In the genomic region with DNA sequence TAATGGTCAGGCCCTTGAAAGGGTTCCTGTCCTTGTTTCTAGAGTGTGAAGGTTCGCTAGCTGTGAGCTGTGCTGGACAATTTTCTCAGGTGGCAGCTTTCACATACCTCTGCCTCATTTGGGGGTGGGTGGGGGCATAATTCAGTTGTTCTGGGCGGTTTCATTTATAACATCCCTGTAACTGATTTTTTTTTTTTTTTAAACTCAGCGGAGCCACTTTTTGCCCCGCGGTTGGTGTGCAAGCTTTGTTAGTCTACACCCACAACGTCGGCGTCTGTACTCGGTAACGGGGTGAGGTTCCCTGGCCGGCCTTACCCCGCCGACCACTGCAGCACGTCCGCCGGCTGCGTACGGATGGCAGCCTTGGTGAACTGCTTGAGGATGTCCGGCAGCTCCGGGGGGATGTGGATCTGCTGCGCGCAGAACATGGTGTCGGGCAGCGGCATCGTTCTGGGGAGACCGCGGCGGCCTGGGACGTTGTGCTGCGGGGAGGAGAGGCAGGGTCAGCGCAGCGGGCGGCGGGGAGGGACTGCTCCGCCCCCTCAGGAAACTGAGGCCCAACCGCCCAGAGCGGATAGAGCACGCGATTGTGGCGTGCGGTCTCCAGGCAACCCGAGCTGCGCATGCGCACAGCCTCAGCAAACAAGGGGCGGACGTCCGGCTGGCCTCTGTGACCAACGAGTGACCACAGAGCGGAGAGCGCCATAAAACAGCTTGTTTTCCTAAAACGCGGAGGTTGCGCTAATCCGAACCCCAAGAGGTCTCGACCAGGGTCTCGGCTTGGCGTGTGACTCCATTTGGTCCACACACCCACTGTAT, we compare ENCODE assay signal across 7 mouse cellular contexts. TPM values are rescaled to one million over a fixed set of nuclear protein-coding genes. Genes with fewer than 3 reads are reported as not detected.
DNase-seq lines count a peak whose midpoint lies in the region; ATAC-seq and TF ChIP-seq lines count a peak whose summit lies in the region.

A gene (minus strand): TSS at position 640 of the 819 bp plus-strand sequence.

- peaks cover 10% of the 10 kb centered on the region; the same call in 1 of the 2 replicates for H3K4me1 ChIP-seq in embryonic facial prominence, embryonic 12.5 days
- no peaks in the 10 kb centered on the region; the same call in 1 of the 2 replicates for H3K4me1 ChIP-seq in heart, adult 2 months (ENCODE audit: control insufficient read depth, insufficient read depth, low read length)
- H3K4me1 ChIP-seq in limb, embryonic 13.5 days, result peaks cover 13% of the 10 kb centered on the region; the same call in 1 of the 2 replicates
- peaks cover 9% of the 10 kb centered on the region for H3K4me1 ChIP-seq in midbrain, embryonic 16.5 days (ENCODE audit: control insufficient read depth, insufficient read depth, low read length)

- peak within 1 kb of the TSS; percentile 70 for H3K4me2 ChIP-seq in embryonic facial prominence, embryonic 12.5 days (replicated peaks)
- H3K4me2 ChIP-seq in limb, embryonic 13.5 days (replicated peaks), result peak within 1 kb of the TSS; percentile 75
- peak within 1 kb of the TSS; percentile 77 for H3K4me2 ChIP-seq in midbrain, embryonic 16.5 days (ENCODE audit: low read length)

- no peaks in the 10 kb centered on the region for H3K27me3 ChIP-seq in embryonic facial prominence, embryonic 12.5 days
- H3K27me3 ChIP-seq in heart, adult 2 months (ENCODE audit: control insufficient read depth, insufficient read depth, low read length), result no peaks in the 10 kb centered on the region
- no peaks in the 10 kb centered on the region for H3K27me3 ChIP-seq in limb, embryonic 13.5 days
- H3K27me3 ChIP-seq in midbrain, embryonic 16.5 days (ENCODE audit: control insufficient read depth, insufficient read depth, low read depth, low read length), result no peaks in the 10 kb centered on the region

- peaks cover 6% of the 10 kb centered on the region for H3K36me3 ChIP-seq in embryonic facial prominence, embryonic 12.5 days
- H3K36me3 ChIP-seq in heart, adult 2 months (ENCODE audit: control insufficient read depth, insufficient read depth, low read length), result no peaks in the 10 kb centered on the region
- peaks cover 13% of the 10 kb centered on the region for H3K36me3 ChIP-seq in limb, embryonic 13.5 days
- H3K36me3 ChIP-seq in midbrain, embryonic 16.5 days (ENCODE audit: control insufficient read depth, insufficient read depth, low read length), result peaks cover 6% of the 10 kb centered on the region; the same call in 1 of the 2 replicates

- intact Hi-C loops in heart, adult 2 months (cut with DNase I), result loop anchor here (5.0 kb wide), 2 partner anchors 134 to 231 kb away; a partner anchor contains a TSS

- peak within 1 kb of the TSS; percentile 59 for H3K4me3 ChIP-seq in embryonic facial prominence, embryonic 12.5 days
- peak within 1 kb of the TSS; percentile 64 for H3K4me3 ChIP-seq in heart, adult 2 months
- H3K4me3 ChIP-seq in limb, embryonic 13.5 days, result peak within 1 kb of the TSS; percentile 69
- H3K4me3 ChIP-seq in midbrain, embryonic 16.5 days (ENCODE audit: low read depth, low read length), result peak within 1 kb of the TSS; percentile 71

- no peaks in the 10 kb centered on the region for H3K79me2 ChIP-seq in heart, adult 2 months (replicated peaks; ENCODE audit: control insufficient read depth, insufficient read depth, low read length)

- peak; percentile 86 for TF ChIP-seq POLR2A in heart, adult 2 months (IDR thresholded peaks at IDR 0.05; ENCODE audit: insufficient read depth, low read depth, low read length)

- WGBS in embryonic facial prominence, embryonic 12.5 days, result 1% methylated on average over 57 of the region's 57 CpGs
- WGBS in heart, adult 2 months, result under 1% methylated on average over 57 of the region's 57 CpGs
- WGBS in limb, embryonic 13.5 days, result under 1% methylated on average over 57 of the region's 57 CpGs
- WGBS in midbrain, embryonic 16.5 days, result under 1% methylated on average over 56 of the region's 57 CpGs

- peak within 1 kb of the TSS; percentile 75; the same call in 1 of the 2 replicates for H3K27ac ChIP-seq in embryonic facial prominence, embryonic 12.5 days
- peak within 1 kb of the TSS; percentile 74 for H3K27ac ChIP-seq in heart, adult 2 months
- H3K27ac ChIP-seq in limb, embryonic 13.5 days, result peak within 1 kb of the TSS; percentile 84
- peak within 1 kb of the TSS; percentile 86 for H3K27ac ChIP-seq in midbrain, embryonic 16.5 days (ENCODE audit: low read length)

- peak; percentile 58; the same call in 1 of the 2 replicates for TF ChIP-seq EP300 in heart, adult 2 months (IDR thresholded peaks at IDR 0.05; ENCODE audit: insufficient read depth, low read depth, low read length)

- H3K9ac ChIP-seq in embryonic facial prominence, embryonic 12.5 days, result peak within 1 kb of the TSS; percentile 62
- peak within 1 kb of the TSS; percentile 89 for H3K9ac ChIP-seq in heart, adult 2 months (ENCODE audit: low read depth, low read length)
- peak within 1 kb of the TSS; percentile 75 for H3K9ac ChIP-seq in limb, embryonic 13.5 days
- peak within 1 kb of the TSS; percentile 84 for H3K9ac ChIP-seq in midbrain, embryonic 16.5 days (ENCODE audit: low read depth, low read length)

- no peaks in the 10 kb centered on the region for H3K9me3 ChIP-seq in embryonic facial prominence, embryonic 12.5 days
- H3K9me3 ChIP-seq in limb, embryonic 13.5 days, result no peaks in the 10 kb centered on the region
- H3K9me3 ChIP-seq in midbrain, embryonic 16.5 days (replicated peaks; ENCODE audit: control insufficient read depth, low read length, poor library complexity, severe bottlenecking), result no peaks in the 10 kb centered on the region

- peak; percentile 92 for ATAC-seq in embryonic facial prominence, embryonic 12.5 days (ENCODE audit: insufficient number of reproducible peaks, insufficient read depth, low FRiP score, low TSS enrichment)
- ATAC-seq in limb, embryonic 13.5 days (ENCODE audit: low FRiP score, low read depth), result peak; percentile 93
- peak; percentile 94 for ATAC-seq in midbrain, embryonic 16.5 days

- TF ChIP-seq CTCF in heart, adult 2 months (IDR thresholded peaks at IDR 0.05), result no peak

- DNase-seq in adrenal gland, postnatal 25 days, result peak; percentile 96
- DNase-seq in heart, adult 2 months, result peak; percentile 96
- DNase-seq in kidney, adult 8-10 months, result peak; percentile 92 to 93
- peak; percentile 62 to 76 for DNase-seq in spleen, postnatal 10 days (ENCODE audit: low spot score in 2 of 2)

RNA-seq across cellular contexts. Expression of the gene that starts here (rescaled TPM):
- 2.0 and 3.6 TPM in 2 replicates for total RNA-seq in adrenal gland, postnatal 25 days (2021)
- 1.6 and 1.7 TPM in 2 replicates for polyA plus RNA-seq in embryonic facial prominence, embryonic 12.5 days (2016; fragmentation: Nextera tagmentation; extraction: Ambion mirVana)
- total RNA-seq in heart, adult 2 months (2021), result not detected
- 0.67 and 0.86 TPM in 2 replicates for polyA plus RNA-seq in heart, adult 2 months (2012; rRNA removed)
- polyA plus RNA-seq in limb, embryonic 13.5 days (2015; fragmentation: Nextera tagmentation; extraction: Ambion mirVana), result 1.4 and 1.7 TPM in 2 replicates
- 2.0 and 2.5 TPM in 2 replicates for polyA plus RNA-seq in midbrain, embryonic 16.5 days (2015; fragmentation: Nextera tagmentation; extraction: Ambion mirVana)

Comparison
In these comparisons a context has a peak if more than half of its experiments do, and no peak if none do; other contexts are left out.
1. Peak in every context shown above with its lines: DNase-seq, ATAC-seq, H3K4me3 ChIP-seq and H3K27ac ChIP-seq.
2. Peak in DNase-seq, H3K4me3 ChIP-seq, H3K27ac ChIP-seq and H3K9ac ChIP-seq in heart, adult 2 months; RNA of the gene not detected or under 1 TPM.